Mouse (Mus musculus): ENCODE results near the gene Nup210l. TPM values are rescaled to one million over a fixed set of nuclear protein-coding genes. Genes with fewer than 3 reads are reported as not detected.

The Nup210l gene
- polyA plus RNA-seq, 1 experiment from 2014 or later: 0.44 TPM

GRCm38 (mm10) chr3:90231075-90231474, 127.1 kb downstream of the Nup210l start:
- Histone ChIP-seq H3K27me3 (no peaks in the 10 kb centered on the region), H3K4me3 (peak overlapping the region; percentile 87)

DNA sequence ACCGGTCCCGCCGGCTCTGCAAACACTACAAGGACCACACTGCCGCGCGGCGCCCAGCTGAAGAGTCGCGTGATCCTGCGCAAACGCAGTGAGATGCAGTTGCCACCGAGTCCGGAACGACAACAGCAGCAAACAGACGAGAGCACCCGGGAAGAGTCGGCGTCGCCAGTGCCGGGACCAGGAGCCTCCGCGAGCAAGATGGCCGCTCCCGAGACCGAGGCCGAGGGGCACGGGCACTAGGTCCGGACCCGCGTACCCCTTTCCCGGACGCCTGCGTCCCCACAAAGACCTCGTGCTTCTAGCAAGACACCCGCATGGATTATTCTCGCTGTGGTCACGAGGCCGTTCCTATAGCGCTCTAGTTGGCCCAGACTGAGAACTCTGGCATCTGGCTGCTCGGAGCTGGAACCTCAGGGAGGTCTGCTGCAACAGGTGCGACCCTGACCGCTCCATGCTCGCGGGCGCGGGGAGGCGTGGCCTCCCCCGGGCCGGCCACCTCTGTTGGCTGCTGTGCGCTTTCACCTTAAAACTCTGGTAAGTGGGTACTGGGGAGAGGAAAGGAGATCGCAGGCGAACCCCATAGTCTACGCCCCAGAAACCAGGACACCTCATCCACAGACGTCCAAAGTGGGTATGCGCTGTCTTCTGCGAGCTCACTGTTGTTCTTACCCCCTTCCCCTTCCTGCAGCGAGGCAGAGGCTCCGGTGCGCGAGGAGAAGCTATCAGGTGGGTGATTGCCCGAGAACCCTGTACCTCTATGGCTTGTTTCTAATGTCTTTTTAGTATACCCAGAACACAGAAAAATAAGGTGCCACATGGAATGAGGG, 127.8 kb downstream of the Nup210l start, which contains the start of gene Jtb:
TSS of gene Jtb (plus strand) at position 91 of the 827 bp plus-strand sequence.
- peak within 1 kb of the TSS; percentile 89 for H3K9ac ChIP-seq
- H3K27ac ChIP-seq: peak within 1 kb of the TSS; percentile 88
- WGBS: under 1% methylated on average over 61 of the region's 61 CpGs
- peaks cover 35% of the 10 kb centered on the region for H3K36me3 ChIP-seq
- H3K4me2 ChIP-seq: peak within 1 kb of the TSS; percentile 81
- no peaks in the 10 kb centered on the region for H3K9me3 ChIP-seq
- no peaks in the 10 kb centered on the region for H3K27me3 ChIP-seq
- H3K4me3 ChIP-seq: peak within 1 kb of the TSS; percentile 87
- peaks cover 8% of the 10 kb centered on the region for H3K4me1 ChIP-seq
- ATAC-seq (ENCODE audit: insufficient number of reproducible peaks, insufficient read depth, low FRiP score, low TSS enrichment, low read depth): peak; percentile 94

More at GRCm38 (mm10) chr3:90231075-90231474, 127.1 kb downstream of the Nup210l start:
- Histone ChIP-seq H3K4me2 (peak overlapping the region; percentile 81), H3K4me1 (peaks cover 8% of the 10 kb centered on the region), H3K36me3 (peaks cover 32% of the 10 kb centered on the region), H3K9ac (peak overlapping the region; percentile 89), H3K27ac (no peak overlapping the region; the same call in 1 of the 2 replicates), H3K9me3 (no peaks in the 10 kb centered on the region)
- no peak for ATAC-seq (ENCODE audit: insufficient number of reproducible peaks, insufficient read depth, low FRiP score, low TSS enrichment, low read depth)
- WGBS: 14% methylated on average over 8 of the region's 8 CpGs

DNA sequence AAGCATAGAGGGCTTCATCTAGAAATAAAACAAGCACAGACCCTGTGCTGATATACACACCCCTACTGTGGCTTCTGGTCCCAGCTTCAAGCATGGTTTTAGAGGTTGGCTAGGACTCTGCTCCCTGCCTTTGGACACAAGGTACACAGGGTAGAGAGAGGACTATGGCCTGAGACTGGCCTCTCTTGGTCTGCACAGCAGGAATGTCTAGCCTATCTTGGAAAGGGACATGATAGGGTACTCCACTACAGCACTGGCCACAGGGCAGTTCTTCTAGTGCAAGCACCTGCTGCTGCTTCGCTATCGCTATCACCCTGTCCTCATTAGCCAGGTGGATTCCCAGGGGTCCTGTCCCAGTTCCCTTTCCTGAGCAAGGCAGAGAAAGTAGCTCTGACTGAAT, 137.3 kb downstream of the Nup210l start:
- no peak for ATAC-seq (ENCODE audit: insufficient number of reproducible peaks, insufficient read depth, low FRiP score, low TSS enrichment, low read depth)
- Histone ChIP-seq H3K9me3 (no peaks in the 10 kb centered on the region), H3K27me3 (no peaks in the 10 kb centered on the region), H3K9ac (no peak overlapping the region), H3K4me2 (no peak overlapping the region), H3K4me3 (no peak overlapping the region), H3K4me1 (peaks cover 22% of the 10 kb centered on the region), H3K27ac (no peak overlapping the region), H3K36me3 (peaks cover 7% of the 10 kb centered on the region)
- WGBS: 95% methylated on average over 2 of the region's 2 CpGs

DNA sequence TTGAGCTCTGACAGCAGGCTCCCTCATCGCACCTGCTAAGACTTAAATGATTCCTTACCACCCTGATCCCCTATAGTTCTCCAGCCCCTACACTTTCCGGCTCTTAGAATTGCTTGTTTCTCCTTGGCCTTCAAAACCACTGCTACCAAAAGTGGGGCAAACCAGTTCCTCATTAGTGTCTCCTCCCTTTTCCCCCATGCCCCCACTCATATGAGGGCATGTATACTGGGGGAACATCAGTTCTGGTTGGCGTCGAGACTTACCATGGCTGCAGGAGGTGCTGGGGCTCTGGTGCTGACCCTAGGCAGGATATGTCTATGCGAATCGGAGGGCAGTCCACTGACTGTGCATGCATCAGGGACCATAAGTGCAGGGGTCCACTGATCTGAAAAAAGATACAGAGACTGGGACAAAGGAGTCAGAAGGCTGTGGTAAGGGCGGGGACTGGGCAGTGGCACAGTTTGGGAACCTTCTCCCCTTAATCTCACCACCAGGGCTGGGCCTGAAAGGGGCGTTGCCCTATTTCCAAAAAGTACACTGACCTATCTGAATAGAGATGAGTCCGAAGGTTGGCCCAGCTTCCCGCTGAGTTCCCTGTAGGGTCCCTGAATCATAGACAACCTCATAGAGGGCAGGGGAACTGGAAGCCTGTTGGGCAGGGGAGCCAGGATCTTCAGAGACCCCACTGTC, 137.9 kb downstream of the Nup210l start:
- H3K4me1 ChIP-seq: peaks cover 22% of the 10 kb centered on the region
- no peaks in the 10 kb centered on the region for H3K9me3 ChIP-seq
- no peak overlapping the region for H3K27ac ChIP-seq
- no peaks in the 10 kb centered on the region for H3K27me3 ChIP-seq
- 88% methylated on average over 10 of the region's 10 CpGs for WGBS
- no peak overlapping the region for H3K4me3 ChIP-seq
- H3K9ac ChIP-seq: no peak overlapping the region
- ATAC-seq (ENCODE audit: insufficient number of reproducible peaks, insufficient read depth, low FRiP score, low TSS enrichment, low read depth): no peak
- peak overlapping the region; percentile 69 for H3K4me2 ChIP-seq
- H3K36me3 ChIP-seq: 0 out of 2 replicates have a peak, but pooled peaks cover 3% of the 10 kb centered on the region

- H3K4me2 ChIP-seq: peak within 1 kb of the TSS; percentile 69
- 2% methylated on average over 19 of the region's 19 CpGs for WGBS
- H3K27me3 ChIP-seq: no peaks in the 10 kb centered on the region
- peak; percentile 63 for ATAC-seq (ENCODE audit: insufficient number of reproducible peaks, insufficient read depth, low FRiP score, low TSS enrichment, low read depth)
- H3K4me1 ChIP-seq: peaks cover 27% of the 10 kb centered on the region
- no peaks in the 10 kb centered on the region for H3K36me3 ChIP-seq
- H3K27ac ChIP-seq: peak within 1 kb of the TSS; percentile 91
- H3K4me3 ChIP-seq: peak within 1 kb of the TSS; percentile 40
- H3K9ac ChIP-seq: peak within 1 kb of the TSS; percentile 60
- no peaks in the 10 kb centered on the region for H3K9me3 ChIP-seq
Observed at GRCm38 (mm10) chr3:90242984-90243775, 139.2 kb downstream of the Nup210l start, which contains the start of gene Creb3l4. Gene Creb3l4 (minus strand): TSS chr3:90243512.

- Histone ChIP-seq H3K27ac (no peak overlapping the region), H3K9ac (no peak overlapping the region), H3K36me3 (peaks cover 11% of the 10 kb centered on the region), H3K9me3 (no peaks in the 10 kb centered on the region), H3K4me2 (no peak overlapping the region), H3K27me3 (no peaks in the 10 kb centered on the region), H3K4me3 (no peak overlapping the region), H3K4me1 (peaks cover 40% of the 10 kb centered on the region)
- 60% methylated on average over 2 of the region's 2 CpGs for WGBS
- no peak for ATAC-seq (ENCODE audit: insufficient number of reproducible peaks, insufficient read depth, low FRiP score, low TSS enrichment, low read depth)
Observed at GRCm38 (mm10) chr3:90245406-90245805, 141.5 kb downstream of the Nup210l start.

GRCm38 (mm10) chr3:90247630-90247959, 143.7 kb downstream of the Nup210l start:
- peak overlapping the region; percentile 89 for H3K9ac ChIP-seq

GRCm38 (mm10) chr3:90247960-90248745, 144.2 kb downstream of the Nup210l start, which contains the start of gene Slc39a1:
Gene Slc39a1 (plus strand): TSS chr3:90248172.
- peak within 1 kb of the TSS; percentile 89 for H3K9ac ChIP-seq
- no peaks in the 10 kb centered on the region for H3K9me3 ChIP-seq
- peak within 1 kb of the TSS; percentile 92 for H3K4me2 ChIP-seq
- H3K27ac ChIP-seq: peak within 1 kb of the TSS; percentile 93
- peaks cover 29% of the 10 kb centered on the region for H3K4me1 ChIP-seq
- H3K27me3 ChIP-seq: no peaks in the 10 kb centered on the region
- H3K36me3 ChIP-seq: peaks cover 25% of the 10 kb centered on the region
- WGBS: under 1% methylated on average over 41 of the region's 44 CpGs
- ATAC-seq (ENCODE audit: insufficient number of reproducible peaks, insufficient read depth, low FRiP score, low TSS enrichment, low read depth): peak; percentile 91
- peak within 1 kb of the TSS; percentile 77 for H3K4me3 ChIP-seq

More at GRCm38 (mm10) chr3:90247630-90247959, 143.7 kb downstream of the Nup210l start:
- Histone ChIP-seq H3K27me3 (no peaks in the 10 kb centered on the region), H3K36me3 (peaks cover 25% of the 10 kb centered on the region), H3K4me1 (peaks cover 34% of the 10 kb centered on the region), H3K4me3 (peak overlapping the region; percentile 77), H3K9me3 (no peaks in the 10 kb centered on the region), H3K27ac (peak overlapping the region; percentile 93), H3K4me2 (peak overlapping the region; percentile 92)
- ATAC-seq (ENCODE audit: insufficient number of reproducible peaks, insufficient read depth, low FRiP score, low TSS enrichment, low read depth): no peak
- under 1% methylated on average over 3 of the region's 3 CpGs for WGBS

DNA sequence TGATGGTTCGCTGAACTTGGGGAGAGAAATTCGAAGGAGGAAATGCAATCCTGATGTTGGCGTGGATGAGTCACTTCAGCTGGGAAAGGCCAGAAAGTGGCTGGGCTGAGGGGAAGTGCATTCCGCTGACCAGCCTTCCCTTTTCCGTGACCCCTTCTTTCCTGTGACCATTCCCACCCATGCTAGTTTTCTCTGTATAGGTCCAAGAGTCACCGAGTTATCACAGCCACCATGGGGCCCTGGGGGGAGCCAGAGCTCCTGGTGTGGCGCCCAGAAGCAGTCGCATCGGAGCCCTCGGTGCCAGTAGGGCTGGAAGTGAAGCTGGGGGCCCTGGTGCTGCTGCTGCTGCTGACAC, 144.8 kb downstream of the Nup210l start:
- peaks cover 23% of the 10 kb centered on the region for H3K4me1 ChIP-seq
- H3K4me2 ChIP-seq: peak overlapping the region; percentile 92
- H3K9me3 ChIP-seq: no peaks in the 10 kb centered on the region
- H3K27ac ChIP-seq: peak overlapping the region; percentile 93
- WGBS: 7% methylated on average over 10 of the region's 10 CpGs
- no peak for ATAC-seq (ENCODE audit: insufficient number of reproducible peaks, insufficient read depth, low FRiP score, low TSS enrichment, low read depth)
- no peaks in the 10 kb centered on the region for H3K27me3 ChIP-seq
- H3K4me3 ChIP-seq: peak overlapping the region; percentile 77
- H3K9ac ChIP-seq: peak overlapping the region; percentile 89
- peaks cover 25% of the 10 kb centered on the region for H3K36me3 ChIP-seq

DNA sequence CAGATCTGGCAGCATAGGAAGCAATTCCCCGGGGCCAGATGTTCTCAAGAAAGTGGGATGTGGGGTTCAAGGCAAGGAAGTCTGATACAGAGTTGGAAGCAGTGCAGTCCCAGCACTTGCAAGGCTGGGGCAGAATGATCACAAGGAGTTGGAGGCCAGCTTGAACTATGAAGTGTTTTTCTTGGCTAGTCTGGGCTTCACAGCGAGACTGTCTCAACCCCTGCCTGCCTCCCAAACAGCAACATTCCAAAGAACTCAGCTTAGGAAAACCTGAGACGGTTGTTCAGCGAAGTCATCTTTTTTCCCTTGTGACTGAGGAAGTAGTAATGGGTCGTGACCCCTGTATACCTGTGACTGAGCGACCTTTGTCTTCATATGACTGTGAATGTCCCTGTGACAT, 146.9 kb downstream of the Nup210l start:
- no peaks in the 10 kb centered on the region for H3K27me3 ChIP-seq
- H3K9ac ChIP-seq: no peak overlapping the region
- H3K27ac ChIP-seq: no peak overlapping the region
- H3K4me3 ChIP-seq: no peak overlapping the region
- no peak overlapping the region for H3K4me2 ChIP-seq
- 83% methylated on average over 6 of the region's 6 CpGs for WGBS
- no peak for ATAC-seq (ENCODE audit: insufficient number of reproducible peaks, insufficient read depth, low FRiP score, low TSS enrichment, low read depth)
- no peaks in the 10 kb centered on the region for H3K9me3 ChIP-seq
- peaks cover 25% of the 10 kb centered on the region for H3K36me3 ChIP-seq
- H3K4me1 ChIP-seq: peaks cover 28% of the 10 kb centered on the region
